8 mouse cellular contexts compared by ENCODE assay signal in the genomic region with DNA sequence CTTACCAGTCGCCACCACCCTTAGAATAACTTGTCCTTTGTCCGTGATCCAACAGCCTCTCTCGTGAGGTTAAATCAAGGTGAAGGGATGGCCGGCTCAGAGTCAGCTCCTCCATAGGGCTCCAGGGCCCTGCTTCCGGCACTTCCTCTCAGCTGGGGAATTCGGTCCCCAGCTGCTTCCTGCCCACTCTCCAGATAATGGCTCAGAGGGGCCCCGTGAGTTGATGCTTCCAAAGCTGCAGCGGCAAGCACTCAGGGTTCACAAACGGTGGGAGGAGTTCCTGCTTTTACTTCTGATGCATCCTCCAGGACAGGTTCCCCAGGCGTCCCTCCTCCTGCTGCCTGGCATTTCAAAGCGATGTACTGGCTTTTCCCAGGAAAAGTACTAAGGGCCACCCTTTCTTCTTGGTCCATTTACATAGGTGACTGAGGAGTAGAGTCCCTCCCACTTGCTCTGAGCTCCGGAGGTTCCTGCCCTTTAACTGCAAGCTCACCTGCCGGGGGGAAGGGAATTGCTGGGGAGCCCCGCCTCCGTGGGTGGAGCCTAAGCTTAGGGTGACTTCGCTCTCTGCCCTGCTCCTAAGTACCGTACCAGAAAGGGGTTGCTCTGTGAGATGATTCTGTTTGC.
A peak's percentile ranks its signal among the peaks of the same experiment; 100 is the strongest.
DNase-seq lines count a peak whose midpoint lies in the region; ATAC-seq and TF ChIP-seq lines count a peak whose summit lies in the region.

No protein-coding gene starts in this region.

- no peaks in the 10 kb centered on the region for H3K9me3 ChIP-seq in ES-Bruce4 (replicated peaks; ENCODE audit: control insufficient read depth, insufficient read depth, low read length, poor library complexity, severe bottlenecking)
- H3K9me3 ChIP-seq in embryonic facial prominence, embryonic 11.5 days (replicated peaks; ENCODE audit: control insufficient read depth, low read length), result no peaks in the 10 kb centered on the region

- peaks cover 4% of the 10 kb centered on the region for H3K4me1 ChIP-seq in ES-Bruce4 (ENCODE audit: control insufficient read depth, insufficient read depth, low read length)
- H3K4me1 ChIP-seq in embryonic facial prominence, embryonic 11.5 days (ENCODE audit: control insufficient read depth, insufficient read depth, low read length), result peaks cover 6% of the 10 kb centered on the region

- peak overlapping the region; percentile 50 for H3K4me3 ChIP-seq in ES-Bruce4 (ENCODE audit: low read depth, low read length)
- no peak overlapping the region for H3K4me3 ChIP-seq in embryonic facial prominence, embryonic 11.5 days (ENCODE audit: low read depth, low read length)

- peak; percentile 61 for ATAC-seq in embryonic facial prominence, embryonic 11.5 days (replicated peaks; ENCODE audit: insufficient number of reproducible peaks, low FRiP score, low TSS enrichment, low read depth)
- no peak for ATAC-seq in erythroid progenitor cell, adult 5-6 weeks (replicated peaks; ENCODE audit: low FRiP score, poor library complexity, severe bottlenecking)

- no peaks in the 10 kb centered on the region for H3K27me3 ChIP-seq in ES-Bruce4 (ENCODE audit: control insufficient read depth, insufficient read depth, low read length, poor library complexity, severe bottlenecking)
- no peaks in the 10 kb centered on the region for H3K27me3 ChIP-seq in embryonic facial prominence, embryonic 11.5 days (ENCODE audit: control insufficient read depth, insufficient read depth, low read length)

- TF ChIP-seq EP300 in ES-Bruce4 (IDR thresholded peaks at IDR 0.05; ENCODE audit: insufficient read depth, low read depth, low read length), result peak; percentile 85

- peak; percentile 58 for DNase-seq in embryonic facial prominence, embryonic 11.5 days (ENCODE audit: low spot score)
- peak; percentile 63 to 70 for DNase-seq in heart, postnatal 10 days
- DNase-seq in kidney, postnatal 25 days, result peak; percentile 87 to 93
- peak; percentile 68 to 73 for DNase-seq in lung, postnatal 4 days
- DNase-seq in thymus, postnatal 14 days, result peak; percentile 48
- DNase-seq in layer of hippocampus, postnatal 14 days (ENCODE audit: low spot score in 2 of 2), result no peak

- H3K9ac ChIP-seq in ES-Bruce4 (ENCODE audit: low read depth, poor library complexity, severe bottlenecking), result peak overlapping the region; percentile 65
- H3K9ac ChIP-seq in embryonic facial prominence, embryonic 11.5 days (replicated peaks; ENCODE audit: low read length), result peak overlapping the region; percentile 18; the same call in 1 of the 2 replicates

- no peaks in the 10 kb centered on the region for H3K36me3 ChIP-seq in ES-Bruce4 (ENCODE audit: control insufficient read depth, insufficient read depth, low read length, poor library complexity, severe bottlenecking)
- H3K36me3 ChIP-seq in embryonic facial prominence, embryonic 11.5 days (replicated peaks; ENCODE audit: control insufficient read depth, insufficient read depth, low read depth, low read length), result no peaks in the 10 kb centered on the region

- TF ChIP-seq CTCF in ES-Bruce4 (IDR thresholded peaks at IDR 0.05; ENCODE audit: low read depth, low read length), result no peak

- 6% methylated on average over 17 of the region's 17 CpGs for WGBS in embryonic facial prominence, embryonic 11.5 days

- intact Hi-C loops in heart, postnatal 10 days (cut with DNase I), result no loop called here

- TF ChIP-seq POLR2A in ES-Bruce4 (IDR thresholded peaks at IDR 0.05; ENCODE audit: insufficient read depth, low read length), result peak; percentile 19

- H3K4me2 ChIP-seq in embryonic facial prominence, embryonic 11.5 days (ENCODE audit: low read depth, low read length), result peak overlapping the region; percentile 34

- H3K27ac ChIP-seq in ES-Bruce4 (ENCODE audit: insufficient read depth, low read length), result peak overlapping the region; percentile 97
- H3K27ac ChIP-seq in embryonic facial prominence, embryonic 11.5 days (replicated peaks; ENCODE audit: low read depth, low read length), result no peak overlapping the region

Comparison
In these comparisons a context has a peak if more than half of its experiments do, and no peak if none do; other contexts are left out.
1. DNase-seq: peak in embryonic facial prominence, embryonic 11.5 days (single experiment), heart, postnatal 10 days (2 of 2), kidney, postnatal 25 days (2 of 2), lung, postnatal 4 days (2 of 2) and thymus, postnatal 14 days (single experiment); none in layer of hippocampus, postnatal 14 days (0 of 2).